Mouse (Mus musculus) liver, adult 2 months (tissue): ENCODE measurements around the gene Pou3f1.

Source experiments
- CTCF ChIP-seq: fragments of 200-500 bp; IDR thresholded peaks from 2 replicates; pipeline ENCODE4 v1.5.1; 2011; ENCODE audit warnings: low read depth, low read length, control low read depth
- POLR2A ChIP-seq: fragments of 200-500 bp; IDR thresholded peaks from 2 replicates; pipeline ENCODE4 v1.6.1; 2011; ENCODE audit warnings: low read length, control low read depth; ENCODE audit not compliant: insufficient read depth; ENCODE audit errors: extremely low read depth

DNA sequence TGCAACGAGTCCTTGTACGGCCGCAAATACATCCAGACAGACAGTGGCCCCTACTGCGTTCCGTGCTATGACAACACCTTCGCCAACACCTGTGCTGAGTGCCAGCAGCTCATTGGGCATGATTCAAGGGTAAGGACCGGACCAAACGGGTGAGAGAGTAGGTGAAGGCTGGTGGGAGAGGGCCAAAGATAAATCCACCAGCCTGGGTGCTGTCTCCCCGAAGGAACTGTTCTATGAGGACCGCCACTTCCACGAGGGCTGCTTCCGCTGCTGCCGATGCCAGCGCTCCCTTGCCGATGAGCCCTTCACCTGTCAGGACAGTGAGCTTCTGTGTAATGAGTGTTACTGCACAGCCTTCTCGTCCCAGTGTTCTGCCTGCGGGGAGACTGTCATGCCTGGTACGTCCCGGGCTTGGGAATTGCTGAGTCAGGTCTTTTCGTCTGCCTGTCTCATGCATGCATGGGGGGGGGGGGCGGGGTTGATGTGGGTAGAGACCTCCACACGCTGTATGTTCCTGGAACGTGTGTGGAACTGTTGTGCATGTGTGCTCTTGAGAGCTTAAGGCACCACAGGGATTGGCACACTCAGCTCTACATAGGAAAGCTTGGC lies 49.2 kb downstream of the Pou3f1 start:
- TF ChIP-seq POLR2A = no peak
- TF ChIP-seq CTCF = no peak
